Mouse (Mus musculus) liver, postnatal 0 days (tissue): ENCODE measurements around the gene Adgrg3. TPM values are rescaled to one million over a fixed set of nuclear protein-coding genes. Genes with fewer than 3 reads are reported as not detected.

Experiments
- ATAC-seq: fragments of 200-750 bp; cut with Nextera tagmentation; 2 replicates; pipeline ENCODE4 v1.8.0; 2017; ENCODE audit warnings: mild to moderate bottlenecking, moderate library complexity
- DNase-seq: peaks from one replicate; pipeline ENCODE4 v3.0.0-alpha.2; 2016
- H3K27ac ChIP-seq: fragments of 300-500 bp; sonication (generic); 2 replicates; pipeline ENCODE4 v1.5.1; 2014; ENCODE audit warnings: antibody characterized with exemption, moderate library complexity, mild to moderate bottlenecking, low read depth
- H3K27me3 ChIP-seq: fragments of 300-500 bp; sonication (generic); 2 replicates; pipeline ENCODE4 v1.6.1; 2014; ENCODE audit warnings: low read length, control low read depth, mixed read lengths; ENCODE audit not compliant: insufficient read depth
- H3K36me3 ChIP-seq: fragments of 300-500 bp; sonication (generic); replicated peaks from 2 replicates; pipeline ENCODE4 v1.6.1; 2014; ENCODE audit warnings: mild to moderate bottlenecking, control low read depth, low read length, moderate library complexity, mixed read lengths; ENCODE audit not compliant: insufficient read depth
- H3K4me1 ChIP-seq: fragments of 300-500 bp; sonication (generic); 2 replicates; pipeline ENCODE4 v1.6.1; 2014; ENCODE audit warnings: antibody characterized with exemption, mild to moderate bottlenecking, control low read depth; ENCODE audit not compliant: insufficient read depth
- H3K4me2 ChIP-seq: fragments of 300-500 bp; sonication (generic); 2 replicates; pipeline ENCODE4 v1.6.1; 2014; ENCODE audit warnings: low read depth, mild to moderate bottlenecking, low read length, moderate library complexity, mixed read lengths
- H3K4me3 ChIP-seq: fragments of 300-500 bp; sonication (generic); 2 replicates; pipeline ENCODE4 v1.5.1; 2014; ENCODE audit warnings: low read depth, low read length
- H3K9ac ChIP-seq: fragments of 300-500 bp; sonication (generic); replicated peaks from 2 replicates; pipeline ENCODE4 v1.6.1; 2014; ENCODE audit warnings: mild to moderate bottlenecking, moderate library complexity
- H3K9me3 ChIP-seq: fragments of 300-500 bp; sonication (generic); 2 replicates; pipeline ENCODE4 v1.6.1; 2016; ENCODE audit warnings: mild to moderate bottlenecking, control low read depth, low read length, mixed read lengths
- CTCF ChIP-seq: sonication (generic); IDR thresholded peaks from 2 replicates; pipeline ENCODE4 v1.5.1; 2016; ENCODE audit warnings: antibody characterized with exemption, low read depth
- EP300 ChIP-seq: IDR thresholded peaks from 2 replicates; pipeline ENCODE4 v1.6.1; 2016; ENCODE audit warnings: antibody characterized with exemption, low read depth, mild to moderate bottlenecking
- WGBS: fragments of 180-500 bp; shearing (Covaris S2); extraction: QIAGEN DNeasy Blood & Tissue Kit; methylation state at CpG from one replicate; pipeline ENCODE4 v1.1.7; 2014; ENCODE audit not compliant: insufficient replicate concordance; 5-methylcytosine and 5-hydroxymethylcytosine counted together
- polyA plus RNA-seq: library from polyadenylated mRNA; unstranded; fragments of >200 nt; fragmentation: Nextera tagmentation; extraction: Ambion mirVana; gene quantifications from 2 replicates; pipeline ENCODE4 v1.2.1, GENCODE M21; 2015

Adgrg3 gene
- polyA plus RNA-seq, 1 experiment from 2014 or later: 9.6 TPM

DNA sequence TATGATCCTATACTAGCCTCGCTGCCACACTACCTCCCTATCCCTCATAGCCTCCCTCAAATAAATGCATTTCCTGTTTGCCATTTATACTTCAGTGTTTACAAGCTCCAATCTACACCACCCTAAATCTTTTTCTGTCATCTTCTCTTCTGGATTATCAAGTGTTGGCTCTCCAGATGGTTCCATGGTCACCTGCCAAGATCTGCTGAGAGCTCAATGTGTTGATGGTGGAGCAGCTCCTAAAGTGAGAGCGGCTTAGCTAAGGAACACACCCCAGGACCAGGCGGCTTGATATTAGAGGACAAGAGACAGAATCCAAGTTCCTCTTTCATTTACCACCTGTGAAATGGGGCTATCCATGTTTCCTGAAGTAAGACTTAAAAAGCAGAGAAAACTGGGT is 60.6 kb downstream of the Adgrg3 start:
- no peak for DNase-seq
- no peak overlapping the region for H3K4me3 ChIP-seq
- H3K4me1 ChIP-seq: peaks cover 7% of the 10 kb centered on the region; the same call in 1 of the 2 replicates
- H3K9me3 ChIP-seq: no peaks in the 10 kb centered on the region
- H3K4me2 ChIP-seq: no peak overlapping the region
- TF ChIP-seq CTCF (no peak), EP300 (no peak)
- no peak overlapping the region for H3K9ac ChIP-seq
- 68% methylated on average over 3 of the region's 3 CpGs for WGBS
- ATAC-seq: no peak
- no peaks in the 10 kb centered on the region; the same call in 1 of the 2 replicates for H3K36me3 ChIP-seq
- H3K27ac ChIP-seq: no peak overlapping the region
- H3K27me3 ChIP-seq: no peaks in the 10 kb centered on the region

DNA sequence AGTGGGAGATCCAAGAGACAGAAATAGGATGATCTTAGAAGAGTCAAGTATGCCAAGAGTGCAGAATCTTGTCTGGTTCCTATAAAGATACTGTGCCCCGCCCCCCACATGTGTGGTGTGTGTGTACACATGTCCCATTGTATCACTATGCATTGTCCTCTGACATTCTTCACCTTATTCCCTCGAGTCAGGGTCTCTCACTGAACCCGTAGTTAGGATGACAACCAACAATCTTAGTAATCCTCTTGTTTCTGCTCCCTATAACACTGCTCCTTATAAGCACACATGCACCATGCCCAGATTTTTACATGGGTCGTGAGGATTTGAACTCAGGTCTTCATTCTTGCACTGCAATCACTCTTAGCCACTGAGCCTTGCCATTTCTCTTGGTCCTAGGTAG is 61.8 kb downstream of the Adgrg3 start:
- peaks cover 7% of the 10 kb centered on the region; the same call in 1 of the 2 replicates for H3K4me1 ChIP-seq
- DNase-seq: no peak
- WGBS: 86% methylated on average over 4 of the region's 4 CpGs
- TF ChIP-seq CTCF (no peak), EP300 (no peak)
- no peak overlapping the region for H3K9ac ChIP-seq
- H3K4me3 ChIP-seq: no peak overlapping the region
- H3K27me3 ChIP-seq: no peaks in the 10 kb centered on the region
- no peak overlapping the region for H3K4me2 ChIP-seq
- no peak overlapping the region for H3K27ac ChIP-seq
- no peak for ATAC-seq
- H3K9me3 ChIP-seq: no peaks in the 10 kb centered on the region
- no peaks in the 10 kb centered on the region; the same call in 1 of the 2 replicates for H3K36me3 ChIP-seq

DNA sequence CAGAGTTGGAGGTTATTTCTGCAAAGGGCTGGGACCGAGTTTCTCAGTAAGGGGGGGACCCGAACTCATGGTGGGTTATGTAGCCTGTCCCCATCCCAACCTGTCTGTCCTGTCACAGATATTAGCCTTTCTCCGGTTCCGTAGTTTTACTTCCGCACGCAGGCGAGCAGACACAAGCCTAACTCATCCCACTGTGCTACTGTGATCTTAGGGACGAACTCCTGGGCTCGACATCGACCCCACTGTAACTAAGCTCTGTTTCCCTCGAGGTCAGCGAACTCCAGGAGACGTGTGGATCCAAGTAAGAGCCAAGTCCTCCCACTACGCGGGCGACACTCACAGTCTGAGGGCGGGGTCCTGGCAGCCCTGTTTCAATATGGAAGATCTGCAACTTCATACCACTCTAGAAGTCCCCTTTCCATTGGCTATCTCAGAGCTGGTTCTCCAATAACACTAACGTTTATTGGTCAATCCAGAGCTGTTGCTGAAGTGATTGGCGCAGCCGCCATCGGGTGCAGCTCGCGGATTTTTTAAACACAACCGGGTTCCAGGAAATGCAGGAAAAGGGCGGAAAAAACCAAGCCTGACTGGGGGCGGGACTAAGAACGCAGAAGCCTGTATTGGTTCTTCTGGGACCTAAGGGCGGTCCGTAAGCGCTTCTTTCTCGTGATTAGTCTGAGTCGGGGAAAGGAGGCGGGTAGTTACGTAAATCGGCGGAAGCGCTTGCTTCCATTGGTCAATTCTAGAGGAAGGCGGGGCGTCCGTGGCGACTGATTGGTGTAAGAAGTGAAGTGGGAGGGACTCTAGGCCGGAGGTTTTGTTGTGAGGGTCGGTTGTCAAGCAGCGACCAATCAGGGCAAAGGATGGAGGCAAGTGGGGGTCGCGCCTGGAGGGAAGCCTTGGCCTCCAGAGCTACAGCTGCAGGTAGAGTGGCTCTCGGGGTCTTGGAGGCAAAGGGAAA is 63.2 kb downstream of the Adgrg3 start, which contains the start of gene Katnb1:
Gene Katnb1, plus strand, starts transcription at position 806 of the 961 bp plus-strand sequence.
- no peaks in the 10 kb centered on the region for H3K27me3 ChIP-seq

DNA sequence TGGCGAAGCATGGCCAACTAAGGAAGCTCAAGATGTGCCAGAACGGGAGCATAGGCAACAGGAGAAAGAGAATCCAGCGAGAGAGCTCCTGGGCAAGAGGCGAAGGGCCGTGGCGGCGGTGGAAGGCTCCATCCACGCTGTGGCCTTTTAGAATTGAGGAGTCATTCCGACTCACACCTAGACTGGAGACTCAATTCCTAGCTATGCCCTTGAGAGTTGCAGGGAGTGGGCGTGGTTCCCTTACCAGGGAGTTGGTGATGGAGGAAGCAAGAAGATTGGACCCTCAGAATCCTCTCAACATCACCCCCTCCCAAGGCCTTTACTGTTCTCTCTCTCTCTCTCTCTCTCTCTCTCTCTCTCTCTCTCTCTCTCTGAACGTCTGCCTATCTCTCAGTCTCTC is 64.2 kb downstream of the Adgrg3 start:
- DNase-seq (peak; percentile 33), ATAC-seq (no peak)
- no peaks in the 10 kb centered on the region; the same call in 1 of the 2 replicates for H3K36me3 ChIP-seq
- TF ChIP-seq CTCF (no peak), EP300 (no peak)
- peak overlapping the region; percentile 71 for H3K4me3 ChIP-seq
- H3K27me3 ChIP-seq: no peaks in the 10 kb centered on the region
- 10% methylated on average over 11 of the region's 11 CpGs for WGBS
- peak overlapping the region; percentile 74 for H3K9ac ChIP-seq
- H3K27ac ChIP-seq: peak overlapping the region; percentile 67
- no peaks in the 10 kb centered on the region for H3K9me3 ChIP-seq
- H3K4me1 ChIP-seq: peaks cover 10% of the 10 kb centered on the region; the same call in 1 of the 2 replicates
- peak overlapping the region; percentile 94 for H3K4me2 ChIP-seq

More for the DNA sequence above, 63.2 kb downstream of the Adgrg3 start, which contains the start of gene Katnb1:
- no peaks in the 10 kb centered on the region; the same call in 1 of the 2 replicates for H3K36me3 ChIP-seq
- TF ChIP-seq EP300 (peak; percentile 98), CTCF (no peak)
- H3K4me2 ChIP-seq: peak within 1 kb of the TSS; percentile 94
- peak within 1 kb of the TSS; percentile 74 for H3K27ac ChIP-seq
- no peaks in the 10 kb centered on the region for H3K9me3 ChIP-seq
- peak within 1 kb of the TSS; percentile 74 for H3K9ac ChIP-seq
- ATAC-seq (peak; percentile 95), DNase-seq (peak; percentile 97)
- peak within 1 kb of the TSS; percentile 71 for H3K4me3 ChIP-seq
- WGBS: under 1% methylated on average over 47 of the region's 47 CpGs
- H3K4me1 ChIP-seq: peaks cover 7% of the 10 kb centered on the region; the same call in 1 of the 2 replicates

DNA sequence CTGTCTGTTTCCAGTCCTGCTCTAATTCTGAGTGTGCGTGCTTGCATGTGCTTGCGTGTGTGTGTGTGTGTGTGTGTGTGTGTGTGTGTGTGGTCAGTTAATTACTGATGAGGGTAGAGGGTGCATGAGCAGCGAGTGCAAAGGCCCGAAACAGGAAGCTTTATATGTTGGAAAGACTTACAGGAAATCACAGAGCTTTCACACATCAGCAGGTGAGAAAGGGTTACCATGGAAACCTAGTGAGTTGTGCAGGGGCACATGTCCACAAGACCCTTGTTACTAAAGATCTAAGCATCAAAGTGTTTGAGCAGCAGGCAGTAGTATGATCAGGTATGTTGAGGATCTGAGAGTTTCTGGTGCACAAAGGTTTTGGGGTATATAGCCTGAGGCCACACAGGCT is 66.8 kb downstream of the Adgrg3 start:
- H3K27me3 ChIP-seq: no peaks in the 10 kb centered on the region
- H3K27ac ChIP-seq: no peak overlapping the region
- no peaks in the 10 kb centered on the region; the same call in 1 of the 2 replicates for H3K36me3 ChIP-seq
- H3K4me3 ChIP-seq: no peak overlapping the region
- no peak for ATAC-seq
- peaks cover 10% of the 10 kb centered on the region; the same call in 1 of the 2 replicates for H3K4me1 ChIP-seq
- H3K9me3 ChIP-seq: no peaks in the 10 kb centered on the region
- H3K9ac ChIP-seq: no peak overlapping the region
- WGBS: 78% methylated on average over 4 of the region's 4 CpGs
- DNase-seq: no peak
- no peak for TF ChIP-seq CTCF
- H3K4me2 ChIP-seq: no peak overlapping the region

DNA sequence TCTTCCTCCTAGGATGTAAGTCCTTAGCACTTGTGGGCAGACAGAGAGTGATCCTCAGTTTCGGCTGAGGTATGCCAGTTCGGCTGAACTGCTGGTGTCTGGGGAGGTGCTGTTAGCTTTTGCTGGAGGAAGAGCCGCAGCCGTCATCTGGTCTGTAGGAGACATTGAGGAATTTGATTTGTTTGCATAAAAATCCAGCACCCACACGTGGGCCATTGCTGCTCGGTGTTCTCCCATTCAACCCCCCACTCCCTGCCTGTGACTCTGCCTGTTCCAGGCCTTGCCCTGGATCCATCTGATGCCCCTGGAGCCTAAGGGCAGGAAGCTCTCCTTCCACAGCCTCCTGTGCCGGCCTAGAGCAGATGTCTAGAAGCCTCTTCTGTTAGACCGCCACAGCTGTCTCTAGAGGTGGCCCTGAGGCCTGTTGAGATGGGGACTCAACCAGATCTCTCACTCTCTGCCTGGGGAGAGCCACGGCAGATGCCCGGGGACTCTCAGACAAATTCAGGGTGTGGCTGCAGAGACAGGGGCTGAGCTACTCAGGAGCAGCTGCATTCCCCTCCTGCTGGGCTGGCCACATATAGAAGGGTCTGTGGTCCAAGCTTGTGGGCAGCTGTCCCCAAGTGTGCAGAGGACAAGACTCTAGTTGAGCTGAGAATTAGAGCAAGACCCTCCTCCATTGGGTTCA is 67.4 kb downstream of the Adgrg3 start:
- Histone ChIP-seq H3K9ac (no peak overlapping the region), H3K4me3 (no peak overlapping the region), H3K36me3 (no peaks in the 10 kb centered on the region; the same call in 1 of the 2 replicates), H3K27ac (no peak overlapping the region), H3K4me1 (peaks cover 12% of the 10 kb centered on the region), H3K27me3 (no peaks in the 10 kb centered on the region), H3K9me3 (no peaks in the 10 kb centered on the region), H3K4me2 (no peak overlapping the region)
- TF ChIP-seq CTCF: no peak
- TF ChIP-seq EP300: no peak
- DNase-seq (no peak), ATAC-seq (no peak)
- 84% methylated on average over 10 of the region's 10 CpGs for WGBS
